Mouse (Mus musculus) liver, postnatal 0 days (tissue): Measurements from ENCODE around the gene Ppp1r13b. TPM values are rescaled to one million over a fixed set of nuclear protein-coding genes. Genes with fewer than 3 reads are reported as not detected.
A peak's percentile ranks its signal among the peaks of the same experiment; 100 is the strongest.
"Not testable (repeated sequence)": the region's sequence is repeated elsewhere in the genome, so short reads cannot be mapped to it uniquely, and the experiment has no call there.

ENCODE experiments used
- ATAC-seq: fragments of 200-750 bp; cut with Nextera tagmentation; 2 replicates; pipeline ENCODE4 v1.8.0; 2017; ENCODE audit warnings: mild to moderate bottlenecking, moderate library complexity
- DNase-seq: peaks from one replicate; pipeline ENCODE4 v3.0.0-alpha.2; 2016
- H3K27ac ChIP-seq: fragments of 300-500 bp; sonication (generic); 2 replicates; pipeline ENCODE4 v1.5.1; 2014; ENCODE audit warnings: antibody characterized with exemption, moderate library complexity, mild to moderate bottlenecking, low read depth
- H3K27me3 ChIP-seq: fragments of 300-500 bp; sonication (generic); 2 replicates; pipeline ENCODE4 v1.6.1; 2014; ENCODE audit warnings: low read length, control low read depth, mixed read lengths; ENCODE audit not compliant: insufficient read depth
- H3K36me3 ChIP-seq: fragments of 300-500 bp; sonication (generic); replicated peaks from 2 replicates; pipeline ENCODE4 v1.6.1; 2014; ENCODE audit warnings: mild to moderate bottlenecking, control low read depth, low read length, moderate library complexity, mixed read lengths; ENCODE audit not compliant: insufficient read depth
- H3K4me1 ChIP-seq: fragments of 300-500 bp; sonication (generic); 2 replicates; pipeline ENCODE4 v1.6.1; 2014; ENCODE audit warnings: antibody characterized with exemption, mild to moderate bottlenecking, control low read depth; ENCODE audit not compliant: insufficient read depth
- H3K4me2 ChIP-seq: fragments of 300-500 bp; sonication (generic); 2 replicates; pipeline ENCODE4 v1.6.1; 2014; ENCODE audit warnings: low read depth, mild to moderate bottlenecking, low read length, moderate library complexity, mixed read lengths
- H3K4me3 ChIP-seq: fragments of 300-500 bp; sonication (generic); 2 replicates; pipeline ENCODE4 v1.5.1; 2014; ENCODE audit warnings: low read depth, low read length
- H3K9ac ChIP-seq: fragments of 300-500 bp; sonication (generic); replicated peaks from 2 replicates; pipeline ENCODE4 v1.6.1; 2014; ENCODE audit warnings: mild to moderate bottlenecking, moderate library complexity
- H3K9me3 ChIP-seq: fragments of 300-500 bp; sonication (generic); 2 replicates; pipeline ENCODE4 v1.6.1; 2016; ENCODE audit warnings: mild to moderate bottlenecking, control low read depth, low read length, mixed read lengths
- CTCF ChIP-seq: sonication (generic); IDR thresholded peaks from 2 replicates; pipeline ENCODE4 v1.5.1; 2016; ENCODE audit warnings: antibody characterized with exemption, low read depth
- EP300 ChIP-seq: IDR thresholded peaks from 2 replicates; pipeline ENCODE4 v1.6.1; 2016; ENCODE audit warnings: antibody characterized with exemption, low read depth, mild to moderate bottlenecking
- WGBS: fragments of 180-500 bp; shearing (Covaris S2); extraction: QIAGEN DNeasy Blood & Tissue Kit; methylation state at CpG from one replicate; pipeline ENCODE4 v1.1.7; 2014; ENCODE audit not compliant: insufficient replicate concordance; 5-methylcytosine and 5-hydroxymethylcytosine counted together
- polyA plus RNA-seq: library from polyadenylated mRNA; unstranded; fragments of >200 nt; fragmentation: Nextera tagmentation; extraction: Ambion mirVana; gene quantifications from 2 replicates; pipeline ENCODE4 v1.2.1, GENCODE M21; 2015

Gene Ppp1r13b
- 4.3 and 4.5 TPM in 2 replicates for polyA plus RNA-seq

DNA sequence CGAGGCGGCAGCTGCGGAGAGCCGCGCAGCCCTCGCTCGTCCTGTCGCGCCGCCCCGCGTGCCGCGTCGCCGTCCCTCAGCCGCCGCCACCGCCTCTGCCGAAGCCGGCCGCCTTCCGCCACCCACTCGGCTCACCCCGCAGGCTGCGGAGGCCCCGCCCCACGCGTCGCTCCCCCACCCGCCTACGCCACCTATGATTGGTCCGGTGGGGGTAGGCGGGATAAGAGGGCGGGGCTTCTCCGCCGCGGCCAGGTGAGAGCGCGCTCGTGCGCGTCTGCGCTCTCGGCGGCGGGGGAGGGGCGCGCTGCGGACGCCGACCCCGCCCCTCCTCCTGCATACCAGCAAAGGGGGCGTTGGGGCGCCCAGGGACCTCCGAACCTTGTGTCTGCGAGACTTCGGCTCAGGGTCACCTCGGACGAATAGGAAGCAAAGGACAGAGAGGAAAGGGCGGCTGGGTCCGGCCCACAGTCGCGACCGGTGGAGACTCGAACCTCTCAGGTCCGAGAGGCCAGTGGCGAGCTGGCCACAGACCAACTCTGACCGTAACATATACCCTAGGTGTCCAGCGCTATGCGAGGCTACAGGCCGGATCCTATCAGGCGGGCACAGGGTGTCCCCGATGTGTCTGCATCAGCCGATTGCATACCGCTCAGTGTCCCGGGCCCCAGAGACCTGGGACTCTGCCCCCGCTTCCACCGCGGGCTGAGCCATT is at the start of gene Ppp1r13b:
Gene Ppp1r13b (minus strand): TSS at position 141 of the 712 bp plus-strand sequence.
- no peak for TF ChIP-seq CTCF
- TF ChIP-seq EP300 = peak; percentile 53; the same call in 1 of the 2 replicates
- H3K4me3 ChIP-seq = peak within 1 kb of the TSS; percentile 73
- H3K27ac ChIP-seq = peak within 1 kb of the TSS; percentile 93
- DNase-seq (peak; percentile 96), ATAC-seq (peak; percentile 95)
- H3K27me3 ChIP-seq = no peaks in the 10 kb centered on the region
- peak within 1 kb of the TSS; percentile 75 for H3K9ac ChIP-seq
- no peaks in the 10 kb centered on the region for H3K9me3 ChIP-seq
- WGBS = under 1% methylated on average over 38 of the region's 80 CpGs
- H3K4me1 ChIP-seq = peaks cover 17% of the 10 kb centered on the region
- no peaks in the 10 kb centered on the region for H3K36me3 ChIP-seq
- H3K4me2 ChIP-seq = peak within 1 kb of the TSS; percentile 87

DNA sequence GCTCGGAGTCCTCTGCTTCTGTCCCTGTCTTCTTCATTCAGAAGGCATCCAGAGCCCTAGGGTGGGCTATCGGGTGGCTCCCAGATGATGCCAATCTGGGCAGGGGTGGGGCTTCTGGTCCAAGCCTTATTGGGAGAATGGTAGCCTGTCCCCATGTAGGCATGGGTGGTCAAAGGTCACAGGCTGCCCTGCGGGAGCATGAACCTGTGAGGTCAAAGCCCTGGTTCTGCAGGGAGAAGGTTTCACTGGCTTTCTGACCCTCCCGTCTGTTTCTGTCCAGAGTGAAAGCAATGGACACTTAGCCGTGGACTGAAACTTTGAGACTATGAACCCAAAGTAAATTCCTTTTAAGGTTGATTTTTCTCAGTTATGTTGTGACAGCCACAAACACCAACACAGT is 48.3 kb upstream of the Ppp1r13b start:
- TF ChIP-seq EP300 (no peak), CTCF (no peak)
- no peak overlapping the region for H3K27ac ChIP-seq
- peak; percentile 37 for DNase-seq
- peak; percentile 64 for ATAC-seq
- H3K9ac ChIP-seq = no peak overlapping the region
- H3K4me1 ChIP-seq = peaks cover 14% of the 10 kb centered on the region
- no peaks in the 10 kb centered on the region for H3K9me3 ChIP-seq
- H3K27me3 ChIP-seq = no peaks in the 10 kb centered on the region
- H3K36me3 ChIP-seq = peaks cover 19% of the 10 kb centered on the region
- no peak overlapping the region for H3K4me3 ChIP-seq
- WGBS = 69% methylated on average over 5 of the region's 5 CpGs
- H3K4me2 ChIP-seq = no peak overlapping the region

DNA sequence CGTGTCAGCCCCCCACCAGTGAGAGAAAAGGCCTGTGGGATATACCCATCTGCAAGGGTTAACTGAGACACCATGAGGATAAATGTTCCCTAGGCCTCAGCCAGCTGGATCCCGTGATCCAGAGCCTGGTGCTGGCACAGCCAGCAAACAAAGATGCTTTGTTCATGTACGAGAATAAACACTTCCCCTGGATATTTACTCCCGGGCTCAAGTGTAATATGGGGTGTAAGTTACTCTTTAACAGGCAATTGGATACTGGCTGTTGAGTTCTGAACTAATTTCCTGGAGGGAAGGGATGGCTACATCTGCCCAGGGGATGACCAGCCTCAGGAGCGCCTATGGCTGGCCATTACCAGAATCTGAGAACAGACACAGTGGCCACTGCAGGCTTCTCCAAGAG is 43.8 kb upstream of the Ppp1r13b start:
- WGBS = 52% methylated on average over 5 of the region's 5 CpGs
- no peak overlapping the region for H3K4me3 ChIP-seq
- TF ChIP-seq EP300 (no peak), CTCF (no peak)
- peak; percentile 42 for ATAC-seq
- no peak for DNase-seq
- no peak overlapping the region for H3K9ac ChIP-seq
- H3K9me3 ChIP-seq = no peaks in the 10 kb centered on the region
- peaks cover 15% of the 10 kb centered on the region for H3K4me1 ChIP-seq
- no peak overlapping the region for H3K27ac ChIP-seq
- no peaks in the 10 kb centered on the region for H3K27me3 ChIP-seq
- H3K36me3 ChIP-seq = no peaks in the 10 kb centered on the region
- no peak overlapping the region for H3K4me2 ChIP-seq

DNA sequence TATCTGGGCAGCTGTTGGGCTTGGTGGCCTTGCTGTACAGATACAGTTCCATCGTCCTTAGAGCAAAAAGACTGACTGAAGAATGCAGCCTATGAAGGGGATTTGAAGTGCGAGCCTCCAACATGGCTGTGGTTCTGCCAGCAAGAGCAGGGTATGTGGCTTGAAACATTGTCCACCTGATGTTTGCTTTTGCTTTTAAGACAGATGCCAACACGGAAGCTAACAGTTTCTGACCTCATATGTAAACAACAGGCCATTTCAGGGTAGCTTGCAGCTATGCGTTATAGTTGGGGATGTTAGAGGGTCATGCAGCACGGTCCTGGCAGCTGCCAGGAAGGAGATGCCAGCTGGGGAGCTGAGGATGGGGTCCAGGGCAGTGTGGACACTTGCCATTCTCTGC is 42.6 kb upstream of the Ppp1r13b start:
- Histone ChIP-seq H3K27me3 (no peaks in the 10 kb centered on the region), H3K27ac (no peak overlapping the region), H3K36me3 (no peaks in the 10 kb centered on the region), H3K4me3 (no peak overlapping the region), H3K9ac (no peak overlapping the region), H3K9me3 (no peaks in the 10 kb centered on the region), H3K4me1 (peaks cover 19% of the 10 kb centered on the region), H3K4me2 (no peak overlapping the region)
- TF ChIP-seq CTCF (no peak), EP300 (no peak)
- DNase-seq = no peak
- WGBS = 62% methylated on average over 5 of the region's 5 CpGs
- no peak for ATAC-seq

DNA sequence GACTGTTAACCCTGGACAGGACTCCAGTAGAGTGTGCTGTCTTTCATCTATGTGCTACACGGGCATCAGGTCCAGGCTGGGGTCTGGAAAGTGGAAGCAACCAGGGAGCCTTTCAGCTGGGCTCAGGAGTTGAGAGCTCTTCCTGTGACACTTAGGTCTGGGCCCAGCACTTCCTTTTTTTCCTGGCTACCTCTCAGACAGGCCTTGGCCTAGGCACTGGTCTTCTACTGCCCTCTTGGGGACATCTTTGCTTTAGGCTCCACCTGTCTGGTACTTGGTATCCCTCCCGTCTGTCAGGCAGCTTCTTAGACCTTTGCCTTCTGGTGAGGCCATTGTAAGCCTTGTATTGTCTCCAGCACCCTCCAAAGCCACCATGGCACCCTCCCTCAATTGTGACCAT is 38.8 kb upstream of the Ppp1r13b start:
- no peaks in the 10 kb centered on the region for H3K36me3 ChIP-seq
- no peak overlapping the region for H3K9ac ChIP-seq
- no peak overlapping the region for H3K4me2 ChIP-seq
- H3K27me3 ChIP-seq = no peaks in the 10 kb centered on the region
- ATAC-seq (peak; percentile 16; the same call in 1 of the 2 replicates), DNase-seq (peak; percentile 68)
- TF ChIP-seq CTCF (peak; percentile 88), EP300 (no peak)
- H3K27ac ChIP-seq = peak overlapping the region; percentile 55
- peaks cover 36% of the 10 kb centered on the region for H3K4me1 ChIP-seq
- H3K9me3 ChIP-seq = no peaks in the 10 kb centered on the region
- H3K4me3 ChIP-seq = no peak overlapping the region
- WGBS = 20% methylated on average over 2 of the region's 2 CpGs

DNA sequence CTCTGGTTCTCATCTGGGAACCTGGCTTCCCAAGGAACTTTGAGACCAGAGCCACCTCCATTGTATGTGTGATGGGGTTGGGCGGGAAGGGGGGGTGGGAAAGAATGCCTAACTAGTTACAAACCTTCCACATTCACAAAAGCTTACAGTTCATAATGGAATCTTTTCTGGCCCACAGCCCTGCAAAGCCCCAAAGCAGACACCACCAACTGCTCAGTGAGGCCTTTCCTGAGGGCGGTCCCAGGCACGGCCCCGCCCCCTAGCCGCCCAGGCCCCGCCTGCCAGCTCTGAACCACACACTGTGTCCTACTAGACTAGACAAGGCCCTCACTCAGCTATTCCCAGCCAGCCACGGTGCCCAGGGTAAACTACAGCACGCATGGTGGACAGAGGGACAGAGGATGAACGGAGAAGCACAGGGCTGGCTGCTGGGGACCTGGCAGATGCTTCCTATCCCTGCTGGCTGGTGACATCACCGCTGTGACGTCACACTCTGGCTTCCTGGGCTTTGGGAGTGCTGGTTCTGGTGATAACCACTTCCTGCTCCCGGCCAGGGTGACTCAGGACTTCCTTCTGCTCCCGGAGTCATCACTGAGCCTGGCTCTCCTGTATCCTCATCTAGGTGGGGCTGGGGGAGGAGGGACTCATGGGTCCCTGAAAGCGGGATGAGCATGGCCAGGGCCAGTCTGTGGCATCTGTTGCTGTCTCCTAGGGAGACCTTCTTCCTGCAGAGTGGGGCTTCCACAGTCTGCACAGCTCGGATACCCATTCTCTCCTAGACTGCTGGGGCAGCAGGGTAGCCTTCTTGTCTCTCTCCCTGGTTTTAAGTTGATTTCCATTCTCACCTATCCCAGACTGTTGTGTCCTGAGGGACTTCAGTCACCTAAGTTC is 38.1 kb upstream of the Ppp1r13b start:
- peaks cover 32% of the 10 kb centered on the region for H3K4me1 ChIP-seq
- peak overlapping the region; percentile 88 for H3K27ac ChIP-seq
- H3K27me3 ChIP-seq, H3K36me3 ChIP-seq, DNase-seq, H3K9me3 ChIP-seq, H3K4me3 ChIP-seq, H3K4me2 ChIP-seq: not testable (repeated sequence)
- peak; percentile 63 for ATAC-seq
- WGBS = 17% methylated on average over 8 of the region's 15 CpGs
- H3K9ac ChIP-seq = peak overlapping the region; percentile 55; the same call in 1 of the 2 replicates
